Mouse (Mus musculus) spleen, postnatal 4 days (tissue): ENCODE results near the gene Trmt11.
A peak's percentile ranks its signal among the peaks of the same experiment; 100 is the strongest.
"Not testable (repeated sequence)": the region's sequence is repeated elsewhere in the genome, so short reads cannot be mapped to it uniquely, and the experiment has no call there.

Experiments
- DNase-seq, 2 experiments: peaks; one replicate each; pipeline ENCODE4 v3.0.0; 2022; ENCODE audit warnings: low spot score in 2 of 2

The Trmt11 gene

DNA sequence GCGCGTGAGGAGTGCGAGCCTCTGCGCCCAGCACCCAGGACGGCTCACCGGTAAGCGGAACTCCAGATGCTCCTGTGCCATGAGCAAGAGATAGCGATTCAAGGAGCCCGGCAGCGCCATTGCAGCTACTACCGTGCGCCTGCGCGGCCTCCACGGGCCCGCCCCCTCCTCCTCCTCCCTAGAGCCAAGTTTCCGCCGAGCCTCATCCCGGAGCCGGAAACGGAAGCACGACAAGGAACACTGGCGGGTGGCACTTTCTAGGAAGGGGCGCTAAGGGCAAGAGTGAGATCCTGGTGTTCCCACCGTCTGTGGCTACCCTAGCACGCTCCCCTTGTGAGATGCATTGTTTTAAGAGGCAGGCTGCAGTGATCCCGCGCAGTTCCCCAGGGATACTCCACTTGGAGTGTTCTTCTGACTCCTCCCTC lies at the start of gene Trmt11:
TSS of gene Trmt11 (minus strand) at position 208 of the 425 bp plus-strand sequence.
- peak; percentile 87 to 91 for DNase-seq

DNA sequence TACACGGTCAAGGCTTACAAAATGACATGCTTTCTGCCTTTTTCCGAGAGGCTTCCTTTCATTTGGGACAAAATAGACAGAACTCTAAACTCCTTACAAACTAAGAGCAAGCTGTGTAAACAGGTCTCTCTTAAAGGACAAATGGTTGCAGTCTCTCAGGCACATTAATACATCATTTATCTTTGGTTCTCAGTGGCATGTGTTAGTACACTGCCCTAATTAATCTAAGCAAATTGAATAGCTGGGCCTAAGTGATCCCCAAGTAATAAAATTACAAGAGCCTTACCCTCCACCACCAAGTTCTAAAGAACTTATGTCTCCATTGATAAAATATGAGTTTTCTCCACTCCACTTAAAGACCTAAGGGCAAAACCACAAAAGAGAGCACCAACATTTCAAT lies 47.1 kb upstream of the Trmt11 start:
- no peak for DNase-seq

DNA sequence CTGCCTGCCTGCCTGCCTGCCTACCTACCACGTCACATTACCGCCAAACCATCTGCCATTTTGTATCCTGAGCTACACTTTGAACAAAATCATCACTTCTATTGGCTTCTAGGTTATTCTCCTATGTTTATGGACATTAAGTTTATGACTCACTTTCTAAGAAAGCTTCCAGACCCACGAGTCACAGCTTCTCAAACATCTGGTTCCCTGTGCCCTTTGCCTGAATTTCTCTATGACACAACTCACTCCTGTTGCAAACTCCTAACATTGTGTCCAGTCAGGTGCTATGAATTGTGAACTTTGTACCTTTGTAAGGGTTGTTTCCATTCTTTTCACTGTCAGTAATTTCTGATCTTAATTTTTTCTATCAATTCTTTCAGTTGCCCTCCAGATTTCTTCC lies 37.7 kb upstream of the Trmt11 start:
- no peak for DNase-seq

DNA sequence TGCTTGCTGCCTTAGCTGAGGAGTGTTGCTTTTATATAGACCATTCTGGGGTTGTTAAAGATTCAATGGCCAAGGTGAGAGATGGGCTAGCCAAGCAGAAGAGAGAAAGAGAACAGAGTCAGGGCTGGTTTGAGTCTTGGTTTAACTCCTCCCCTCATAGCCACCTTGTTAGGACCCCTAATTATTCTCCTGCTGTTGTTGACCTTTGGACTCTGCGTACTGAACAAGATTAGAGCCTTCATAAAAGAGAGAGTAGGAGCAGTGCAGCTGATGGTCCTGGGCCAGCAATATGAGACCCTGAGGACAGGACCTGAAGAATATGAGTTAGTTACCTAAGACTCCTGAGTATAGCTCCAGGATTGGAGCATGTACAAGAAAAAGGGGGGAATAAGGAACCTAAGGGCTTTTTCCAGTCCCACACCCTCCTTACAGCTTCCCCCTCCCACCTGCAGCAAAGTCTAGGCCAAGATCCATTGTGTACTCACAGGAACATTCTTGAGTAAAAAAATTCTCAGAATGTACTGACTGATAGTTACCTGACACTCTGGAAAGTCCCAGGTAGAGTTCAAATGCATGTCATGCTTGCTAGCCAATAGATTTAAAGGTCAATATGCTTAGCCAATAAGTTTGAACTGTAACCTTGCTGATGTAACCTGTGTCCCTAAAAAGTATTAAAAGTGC lies 36.1 kb upstream of the Trmt11 start:
- DNase-seq = peak in 1 of 2 experiments; percentile 23

DNA sequence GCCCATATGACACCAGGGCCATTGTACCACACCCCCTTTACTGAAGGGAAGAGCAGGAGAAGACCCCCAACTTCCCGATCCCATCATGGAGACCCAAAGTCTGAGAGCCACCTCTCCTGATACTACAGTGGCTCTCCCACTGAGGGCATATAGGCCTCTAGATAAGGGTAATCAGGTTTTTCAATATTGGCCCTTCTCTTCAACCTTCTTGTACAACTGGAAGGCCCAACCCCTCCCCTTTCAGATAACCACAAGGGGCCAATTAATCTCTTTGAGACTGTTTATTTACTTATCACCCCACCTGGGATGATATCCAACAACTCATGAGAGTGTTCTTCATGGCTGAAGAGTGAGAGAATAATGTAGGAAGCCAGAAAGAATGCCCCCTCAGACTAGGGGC lies 32.2 kb upstream of the Trmt11 start:
- DNase-seq = no peak

DNA sequence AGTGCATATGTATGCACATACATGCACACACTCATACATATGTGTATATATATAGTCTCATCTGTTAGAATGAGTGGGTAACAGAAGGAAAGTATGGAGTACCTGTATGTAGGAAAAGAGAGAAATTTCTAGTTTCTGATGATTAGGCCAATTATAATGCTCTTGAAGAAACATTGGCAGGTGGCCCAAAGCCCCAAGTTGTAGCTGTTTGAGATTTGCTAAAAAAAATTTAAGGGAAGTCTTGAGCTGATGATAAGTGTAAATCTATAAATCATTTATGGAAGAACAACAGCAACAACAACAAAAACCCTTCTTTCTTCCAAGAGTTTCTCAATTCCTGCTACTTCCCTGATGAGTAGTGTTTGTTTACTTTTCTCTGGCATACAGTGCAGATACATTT lies 29.4 kb upstream of the Trmt11 start:
- no peak for DNase-seq

DNA sequence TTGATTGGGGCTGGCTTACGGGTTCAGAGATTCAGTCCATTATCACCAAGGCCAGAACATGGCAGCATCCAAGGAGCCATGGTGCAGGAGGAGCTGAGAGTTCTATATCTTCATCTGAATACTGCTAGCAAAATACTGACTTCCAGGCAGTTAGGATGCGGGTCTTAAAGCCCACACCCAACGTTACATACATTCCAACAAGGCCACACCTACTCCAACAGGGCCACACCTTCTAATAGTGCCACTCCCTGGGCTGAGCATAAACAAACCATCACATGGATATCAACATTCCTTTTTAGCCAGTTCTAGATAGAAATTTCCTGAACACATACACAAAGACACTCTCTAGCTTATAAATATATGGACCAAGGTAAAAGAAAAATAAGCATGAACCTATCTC lies 29.0 kb upstream of the Trmt11 start, which contains the start of gene Hint3:
TSS of gene Hint3 (minus strand) at position 120 of the 400 bp plus-strand sequence.
- DNase-seq = no peak

DNA sequence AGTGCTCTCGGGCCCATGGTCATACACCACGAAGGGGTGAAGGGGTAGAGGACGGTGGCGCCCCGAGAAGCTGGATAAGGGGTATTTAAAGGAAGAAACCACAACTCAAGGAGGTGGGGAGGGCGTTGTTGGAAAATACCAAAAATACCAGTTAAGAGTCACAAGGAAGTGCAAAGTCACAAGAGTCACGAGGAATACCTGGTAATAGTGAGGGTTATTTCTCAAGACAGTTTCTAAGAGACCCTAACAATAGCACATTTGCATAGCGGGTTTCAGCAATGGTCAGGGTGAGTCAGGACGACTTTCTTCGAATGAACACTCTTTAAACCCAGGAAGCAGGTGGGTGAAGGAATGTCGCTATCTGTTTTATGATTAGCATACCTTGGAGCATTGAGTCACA lies 27.9 kb upstream of the Trmt11 start:
- DNase-seq = not testable (repeated sequence)

DNA sequence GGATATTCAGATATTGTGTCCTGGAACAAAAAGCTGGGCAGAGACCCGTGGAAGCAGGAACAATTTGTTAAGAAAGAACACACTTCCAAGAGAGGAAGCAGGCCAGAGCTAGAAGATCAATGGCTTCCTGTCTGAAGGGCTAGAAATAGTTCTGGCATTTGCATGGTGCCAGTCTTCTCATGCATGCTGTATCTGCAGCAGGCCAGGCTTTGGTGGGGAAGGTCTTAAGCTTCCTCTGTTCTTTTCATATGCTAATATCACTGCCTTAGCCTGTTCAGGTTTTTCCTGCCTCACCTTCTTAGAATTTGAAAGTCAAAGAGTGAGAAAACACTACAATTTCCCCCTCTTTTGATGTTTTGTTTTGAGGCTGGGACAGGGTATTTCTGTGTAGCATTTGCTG lies 27.0 kb upstream of the Trmt11 start:
- no peak for DNase-seq

DNA sequence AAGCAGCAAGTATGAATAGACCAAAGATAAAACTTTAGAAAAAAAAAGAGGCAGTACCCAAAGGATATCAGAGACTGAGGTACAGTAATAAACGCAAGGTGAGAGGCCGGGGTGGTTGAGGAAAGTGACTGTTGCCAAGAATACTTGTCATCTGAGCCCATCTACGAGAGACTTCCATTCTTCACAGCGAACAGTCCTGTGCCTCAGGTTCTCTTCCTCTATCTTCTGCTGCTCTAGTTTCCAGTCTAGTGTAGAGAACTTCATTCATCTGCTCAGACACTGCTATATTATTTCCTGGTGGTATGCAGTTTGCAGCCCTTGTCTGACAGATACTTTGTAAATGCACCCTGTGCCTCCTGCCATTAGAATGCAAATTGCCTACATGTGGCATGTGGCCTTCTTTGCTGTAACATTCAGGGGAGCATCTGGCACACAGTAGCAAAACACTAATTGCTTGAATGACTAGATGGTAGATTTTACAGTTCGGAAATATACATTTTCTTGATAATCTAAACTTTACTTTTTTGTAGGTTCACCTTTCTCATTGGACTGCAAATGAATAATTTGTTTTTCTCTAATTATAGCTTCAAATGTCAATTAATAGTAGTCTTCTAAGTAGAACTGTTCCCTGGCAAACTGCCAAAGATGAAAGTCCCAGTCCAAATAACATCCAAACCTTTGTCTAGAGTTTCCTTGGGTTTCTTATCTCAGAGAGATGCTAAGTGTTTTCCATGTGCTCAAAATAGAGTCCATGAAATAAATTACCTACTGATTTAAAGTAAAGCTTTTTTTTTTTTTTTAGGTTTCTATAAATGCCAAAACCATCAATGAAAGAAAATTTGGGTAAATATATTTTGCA lies 23.8 kb upstream of the Trmt11 start:
- no peak for DNase-seq

DNA sequence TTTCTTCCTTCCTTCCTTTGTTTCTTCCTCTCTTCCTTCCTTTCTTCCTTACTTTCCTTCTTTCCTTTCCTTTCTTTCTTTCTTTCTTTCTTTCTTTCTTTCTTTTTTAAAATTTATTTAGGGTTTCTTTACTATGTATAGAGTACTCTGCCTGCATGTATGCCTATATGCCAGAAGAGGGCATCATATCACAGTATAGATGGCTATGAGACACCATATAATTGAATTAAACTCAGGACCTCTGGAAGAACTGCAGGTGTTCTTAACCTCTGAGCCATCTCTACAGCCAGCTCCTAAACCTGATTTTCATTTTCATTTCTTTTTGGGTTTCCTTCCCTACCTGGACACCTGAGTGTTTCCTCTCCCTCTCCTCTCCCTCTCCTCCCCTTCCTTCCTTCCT lies 22.4 kb upstream of the Trmt11 start:
- DNase-seq = no peak

DNA sequence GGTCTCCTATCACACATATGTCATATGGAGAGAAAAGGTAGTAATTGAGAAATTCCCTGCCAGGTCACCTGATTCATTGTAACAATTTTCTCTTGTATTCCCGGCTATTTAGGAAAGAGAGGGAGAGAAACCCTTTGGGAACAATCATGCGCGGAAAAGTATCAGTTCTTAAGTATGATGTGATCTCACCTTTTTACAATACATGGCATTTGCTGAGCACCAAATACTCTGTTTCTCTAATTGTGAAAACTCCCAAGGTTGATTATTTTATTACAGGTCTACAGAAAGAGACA lies 18.3 kb upstream of the Trmt11 start:
- DNase-seq = no peak

DNA sequence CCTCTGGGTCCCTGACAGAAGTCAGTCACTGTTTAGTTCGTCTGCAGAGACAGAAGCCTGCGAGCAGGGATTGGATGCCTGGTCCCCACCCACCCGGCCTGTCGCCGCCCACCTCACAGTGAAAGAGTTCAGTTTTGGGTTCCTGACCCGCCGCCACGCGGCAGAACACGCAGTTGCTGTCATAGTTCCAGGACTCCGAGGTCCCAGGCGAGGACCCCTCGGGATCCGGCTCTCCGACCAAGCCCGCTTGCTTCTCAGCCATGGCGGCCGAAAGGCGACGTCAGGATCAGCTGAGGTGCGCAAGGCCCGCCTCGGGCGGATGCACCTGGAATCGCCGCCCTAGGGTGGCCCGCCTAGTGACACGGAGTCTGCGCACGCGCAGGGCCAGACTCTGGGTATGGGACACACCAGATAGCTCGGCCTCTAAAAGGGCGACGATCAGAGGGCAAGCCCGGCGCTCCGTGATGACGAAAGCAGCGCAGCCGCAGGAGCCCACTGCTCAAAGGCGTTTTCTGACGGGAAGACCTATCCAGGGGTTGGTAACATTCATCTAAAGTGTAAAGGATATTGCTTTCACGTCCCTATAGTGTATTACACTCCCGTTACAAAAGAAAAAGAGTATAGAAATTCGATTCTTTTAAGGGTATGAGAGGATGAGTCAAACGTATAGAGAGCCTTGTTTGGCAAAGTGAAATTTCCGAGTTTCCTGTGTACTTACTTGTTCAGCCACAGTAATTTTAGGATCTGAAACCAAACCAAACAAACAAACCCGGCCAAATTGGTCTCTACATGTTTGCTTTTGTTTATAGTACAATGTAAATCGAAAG lies 17.8 kb upstream of the Trmt11 start:
- DNase-seq = peak; percentile 97 to 99

DNA sequence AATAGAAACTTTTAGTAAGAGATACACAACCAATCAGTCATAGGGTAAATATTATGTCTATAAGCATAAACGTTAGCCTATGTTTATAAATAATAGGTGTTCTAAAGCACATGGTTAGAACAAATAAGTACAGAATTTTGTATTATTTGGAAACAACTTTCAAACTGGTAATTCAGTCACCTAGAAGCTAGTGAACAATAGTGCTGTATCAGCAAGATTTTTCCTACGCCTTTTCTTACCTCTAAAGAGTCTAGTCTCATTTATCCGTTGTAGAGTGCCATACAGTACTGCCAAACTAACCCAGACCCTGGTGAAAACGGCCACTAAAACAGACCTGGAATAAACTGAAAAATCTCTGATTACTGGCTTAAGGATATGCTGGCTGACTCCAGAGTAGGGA lies 12.5 kb upstream of the Trmt11 start:
- no peak for DNase-seq

DNA sequence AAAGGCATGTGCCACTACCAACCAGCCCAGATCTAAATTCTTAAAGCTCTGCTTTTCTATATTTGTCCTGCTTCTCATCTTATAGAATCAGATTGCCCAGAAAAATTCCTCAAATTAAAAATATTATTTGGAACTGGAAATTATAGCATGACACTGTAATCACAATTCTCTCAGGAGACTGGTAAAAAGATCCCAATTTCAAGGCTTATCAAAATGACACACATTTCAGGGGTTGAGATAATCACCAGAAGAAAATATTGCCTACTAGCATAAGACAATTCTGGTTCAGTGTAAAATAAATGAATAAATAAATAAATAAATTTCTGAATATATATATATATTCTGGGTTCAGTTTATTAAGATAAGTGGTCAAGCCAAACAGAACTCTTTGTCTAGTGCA lies 9.1 kb upstream of the Trmt11 start:
- no peak for DNase-seq

DNA sequence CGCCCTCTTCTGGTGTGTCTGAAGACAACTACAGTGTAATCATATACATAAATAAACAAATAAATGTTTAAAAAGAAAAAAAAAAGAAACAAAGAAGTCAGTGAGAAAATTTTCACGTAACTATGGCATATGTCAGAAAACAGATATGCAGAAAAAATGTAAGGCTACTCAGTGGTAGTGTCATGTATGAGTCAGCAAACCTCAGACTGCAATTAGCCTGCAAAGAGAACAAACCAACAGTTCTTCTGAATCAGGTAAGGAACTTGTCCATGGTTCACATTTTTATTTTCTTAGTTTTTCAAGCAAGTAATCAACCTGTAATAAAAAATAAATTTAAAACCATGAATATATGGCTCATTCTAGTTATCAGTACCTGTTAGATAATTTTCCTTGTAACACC lies 7.6 kb upstream of the Trmt11 start:
- DNase-seq = no peak

DNA sequence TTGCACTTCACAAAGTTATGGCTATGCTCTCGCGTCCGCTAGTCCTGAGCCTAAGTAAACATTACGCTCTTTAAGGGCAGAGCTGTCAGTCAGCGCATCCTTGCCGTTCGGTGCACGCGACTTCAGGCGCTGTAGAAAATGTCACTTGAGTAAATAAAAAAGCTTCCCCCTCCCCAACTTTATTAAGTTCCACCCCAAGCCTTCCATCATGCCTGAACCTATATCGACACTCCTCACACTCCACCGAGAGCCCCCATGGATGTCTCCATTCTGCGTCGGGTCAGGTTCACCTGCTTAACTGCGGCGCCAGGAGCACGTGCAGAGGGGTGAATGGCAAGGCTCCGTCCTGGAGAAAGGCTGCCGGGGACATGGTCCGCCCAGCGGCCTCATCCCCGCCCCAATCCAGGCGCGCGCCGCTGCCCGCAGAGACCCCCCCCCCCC lies 435 bp downstream of the Trmt11 start:
- no peak for DNase-seq

DNA sequence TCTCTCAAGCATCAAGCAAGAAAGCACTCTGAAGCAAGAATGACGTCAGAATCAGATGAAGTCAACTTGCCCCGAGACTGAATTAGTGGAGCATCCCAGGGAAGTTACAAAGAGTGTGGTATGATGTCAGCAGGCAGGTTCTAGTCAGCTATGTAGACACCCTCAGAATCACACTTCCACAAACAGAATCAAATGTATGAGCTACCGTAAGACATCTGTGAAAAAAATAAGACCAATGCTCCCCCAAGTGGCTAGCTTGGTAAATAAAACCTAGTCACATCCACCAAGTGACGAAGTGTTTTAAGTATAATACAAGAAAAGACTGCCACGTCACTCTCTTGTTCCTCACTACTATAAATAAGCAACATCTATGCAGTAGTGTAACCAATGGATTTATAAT lies 13.5 kb downstream of the Trmt11 start:
- no peak for DNase-seq

DNA sequence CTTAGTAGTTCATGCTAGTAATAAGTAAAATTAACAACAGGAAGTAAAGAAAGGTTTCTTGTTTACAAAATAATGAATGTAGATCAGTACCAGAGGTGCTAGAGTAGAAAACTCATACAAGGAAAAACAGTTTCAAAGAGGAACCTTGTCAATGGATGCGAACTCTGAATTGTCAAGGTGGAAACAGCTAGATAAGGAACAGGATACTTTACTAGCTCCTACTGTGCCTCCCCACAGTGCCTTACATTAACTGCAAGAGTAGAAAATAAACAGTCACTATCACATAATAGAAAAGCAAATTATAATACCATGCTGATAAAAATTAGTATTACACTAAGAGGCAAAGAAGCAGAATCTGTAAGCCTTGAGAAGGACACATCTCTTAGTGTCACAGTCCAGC lies 14.9 kb downstream of the Trmt11 start:
- no peak for DNase-seq

DNA sequence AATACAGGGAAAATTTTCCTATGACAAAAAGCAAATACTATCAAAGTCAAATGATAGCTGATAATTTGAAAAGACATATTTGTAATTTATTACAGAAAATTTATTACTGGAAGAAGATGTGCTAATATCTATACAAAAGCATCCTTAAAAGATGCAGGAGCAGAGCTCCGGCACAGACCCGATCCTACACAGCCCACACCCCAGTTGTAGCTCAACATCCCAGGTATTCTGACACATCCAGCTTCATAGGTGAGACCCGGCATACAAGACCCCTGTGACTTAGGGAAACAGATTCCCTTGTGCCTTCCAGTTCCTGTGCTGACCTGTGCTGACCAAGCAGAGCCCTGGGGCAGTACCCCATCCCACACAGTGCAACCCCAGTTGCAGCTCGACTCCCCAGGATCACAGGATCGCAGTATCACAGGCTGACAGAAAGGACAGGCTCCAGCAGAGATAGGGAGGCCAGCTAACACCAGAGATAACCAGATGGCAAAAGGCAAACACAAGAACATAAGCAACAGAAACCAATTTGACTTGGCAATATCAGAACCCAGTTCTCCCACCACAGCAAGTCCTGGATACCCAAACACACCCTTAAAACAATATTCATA lies 22.8 kb downstream of the Trmt11 start:
- DNase-seq = no peak

DNA sequence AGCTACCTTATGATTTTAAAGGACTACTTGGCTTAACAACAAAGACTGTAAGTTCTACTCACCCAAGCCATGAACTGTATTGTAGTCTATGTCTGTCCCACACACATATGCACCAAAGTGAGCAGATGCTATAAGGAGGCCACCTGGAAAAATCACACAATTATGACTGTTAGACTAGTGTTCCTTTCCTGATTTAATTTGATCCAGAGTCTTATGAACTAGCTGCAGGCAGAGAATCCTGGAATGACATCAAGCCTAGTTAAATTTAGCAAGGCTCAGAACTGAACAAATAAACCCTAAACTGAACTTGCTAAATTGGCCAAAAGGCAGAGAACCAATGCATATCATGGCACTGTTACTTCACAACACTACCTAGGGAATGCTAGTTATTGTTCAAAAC lies 34.2 kb downstream of the Trmt11 start:
- DNase-seq = no peak

DNA sequence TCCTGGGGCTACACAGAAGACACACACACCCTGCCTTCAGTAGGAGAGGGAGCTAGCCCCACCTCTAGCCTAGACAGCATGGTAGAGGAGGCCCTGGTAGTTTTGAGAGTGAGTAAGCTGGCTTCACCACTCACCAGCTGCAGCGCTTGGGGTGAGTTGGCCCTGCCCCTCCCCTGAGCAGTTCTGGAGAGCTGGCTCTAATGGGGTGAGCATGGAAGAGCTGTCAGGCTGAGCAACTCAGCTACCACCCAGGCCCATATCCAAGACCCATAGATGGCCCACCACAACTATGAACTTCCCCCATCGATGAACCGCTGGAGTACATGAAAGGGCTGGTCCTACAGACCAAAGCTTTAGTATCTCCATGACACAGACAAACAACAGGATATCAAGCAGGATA lies 35.9 kb downstream of the Trmt11 start:
- no peak for DNase-seq
